Mouse (Mus musculus): Measurements from ENCODE around the gene Olfr49.

GRCm38 (mm10) chr14:54300676-54301075 is 15.9 kb upstream of the Olfr49 start:
- TF ChIP-seq CTCF (IDR thresholded peaks at IDR 0.05; ENCODE audit: borderline replicate concordance, extremely low read depth, insufficient read depth, insufficient read length) (no peak), POLR2A (IDR thresholded peaks at IDR 0.05; ENCODE audit: borderline replicate concordance, extremely low read depth, insufficient read depth, insufficient read length, poor library complexity, severe bottlenecking) (no peak)

All from brain, embryonic 14.5 days (tissue).